8 mouse cellular contexts compared by ENCODE assay signal in genomic region chr9:107400060-107400511, GRCm38 (mm10). TPM values are rescaled to one million over a fixed set of nuclear protein-coding genes. Genes with fewer than 3 reads are reported as not detected.
DNase-seq lines count a peak whose midpoint lies in the region; ATAC-seq and TF ChIP-seq lines count a peak whose summit lies in the region.

No protein-coding gene starts in this region.

- peak overlapping the region; percentile 52 for H3K4me3 ChIP-seq in heart, adult 2 months
- H3K4me3 ChIP-seq in ES-E14 (ENCODE audit: insufficient read depth in 1 of 2, low read depth in 1 of 2, low read length in 2 of 2, poor library complexity in 1 of 2, severe bottlenecking in 1 of 2): peak overlapping the region; percentile 86 to 93
- peak overlapping the region; percentile 87 for H3K4me3 ChIP-seq in forebrain, embryonic 10.5 days
- H3K4me3 ChIP-seq in intestine, postnatal 0 days (ENCODE audit: low read depth, low read length): peak overlapping the region; percentile 54
- peak overlapping the region; percentile 85 for H3K4me3 ChIP-seq in neural tube, embryonic 15.5 days (replicated peaks)

- in situ Hi-C loops in ES-E14 (cut with MboI; ENCODE audit: low sequenced_read_pairs in 2 of 2, unreplicated experiment in 2 of 2): no loop called here

- peak in 1 of 2 experiments; percentile 27 for DNase-seq in heart, adult 2 months
- no peak for DNase-seq in heart, postnatal 25 days (ENCODE audit: low spot score)
- DNase-seq in ES-E14 (ENCODE audit: low read depth, low spot score): no peak
- DNase-seq in forebrain, embryonic 10.5 days (ENCODE audit: extremely low spot score, low spot score): peak; percentile 54
- no peak for DNase-seq in yolk sac, embryonic 10.5 days (ENCODE audit: low spot score)
- DNase-seq in thymus, postnatal 10 days (ENCODE audit: low spot score in 2 of 2): no peak

- WGBS in heart, adult 2 months: 1% methylated on average over 25 of the region's 45 CpGs
- WGBS in forebrain, embryonic 10.5 days: under 1% methylated on average over 44 of the region's 45 CpGs
- WGBS in intestine, postnatal 0 days: 1% methylated on average over 37 of the region's 45 CpGs
- WGBS in neural tube, embryonic 15.5 days: under 1% methylated on average over 35 of the region's 45 CpGs

- no peak overlapping the region for H3K27ac ChIP-seq in heart, adult 2 months
- no peak overlapping the region for H3K27ac ChIP-seq in ES-E14 (ENCODE audit: insufficient read depth, low read depth, low read length, poor library complexity, severe bottlenecking)
- peak overlapping the region; percentile 89 for H3K27ac ChIP-seq in forebrain, embryonic 10.5 days
- no peak overlapping the region for H3K27ac ChIP-seq in intestine, postnatal 0 days (ENCODE audit: low read depth, low read length)
- peak overlapping the region; percentile 82 for H3K27ac ChIP-seq in neural tube, embryonic 15.5 days (replicated peaks)

- H3K79me2 ChIP-seq in heart, adult 2 months (replicated peaks; ENCODE audit: control insufficient read depth, insufficient read depth, low read length): no peaks in the 10 kb centered on the region

- TF ChIP-seq EP300 in heart, adult 2 months (IDR thresholded peaks at IDR 0.05; ENCODE audit: insufficient read depth, low read depth, low read length): no peak

- 0 out of 2 replicates have a peak, but pooled peaks have one; percentile 22 for ATAC-seq in intestine, postnatal 0 days
- peak; percentile 48 for ATAC-seq in neural tube, embryonic 15.5 days (ENCODE audit: low FRiP score)

- no peak for TF ChIP-seq CTCF in heart, adult 2 months (IDR thresholded peaks at IDR 0.05)
- TF ChIP-seq CTCF in intestine, postnatal 0 days (IDR thresholded peaks at IDR 0.05; ENCODE audit: low read depth): no peak

- H3K9me3 ChIP-seq in ES-E14 (ENCODE audit: control insufficient read depth, insufficient read depth, low read depth, low read length): no peaks in the 10 kb centered on the region
- no peaks in the 10 kb centered on the region for H3K9me3 ChIP-seq in forebrain, embryonic 10.5 days
- H3K9me3 ChIP-seq in intestine, postnatal 0 days (ENCODE audit: control insufficient read depth): no peaks in the 10 kb centered on the region
- no peaks in the 10 kb centered on the region for H3K9me3 ChIP-seq in neural tube, embryonic 15.5 days (replicated peaks)

- H3K9ac ChIP-seq in heart, adult 2 months (ENCODE audit: low read depth, low read length): peak overlapping the region; percentile 60
- peak overlapping the region; percentile 78 for H3K9ac ChIP-seq in ES-E14 (ENCODE audit: insufficient read depth, low read depth, low read length, poor library complexity, severe bottlenecking)
- H3K9ac ChIP-seq in intestine, postnatal 0 days (ENCODE audit: low read depth, low read length): no peak overlapping the region
- H3K9ac ChIP-seq in neural tube, embryonic 15.5 days (replicated peaks): peak overlapping the region; percentile 87

- intact Hi-C loops in heart, adult 2 months (cut with DNase I): no loop called here
- intact Hi-C loops in heart, postnatal 25 days (cut with DNase I): no loop called here

- peak overlapping the region; percentile 94 for H3K4me2 ChIP-seq in intestine, postnatal 0 days (replicated peaks; ENCODE audit: low read depth)
- H3K4me2 ChIP-seq in neural tube, embryonic 15.5 days: peak overlapping the region; percentile 92

- no peaks in the 10 kb centered on the region for H3K4me1 ChIP-seq in heart, adult 2 months (ENCODE audit: control insufficient read depth, insufficient read depth, low read length)
- H3K4me1 ChIP-seq in ES-E14 (ENCODE audit: control insufficient read depth in 2 of 2, insufficient read depth in 2 of 2, low read length in 2 of 2, poor library complexity in 1 of 2): peaks cover 0 to 5% of the 10 kb centered on the region in 2 experiments; a peak in 2 of 4 replicates
- peaks cover 39% of the 10 kb centered on the region for H3K4me1 ChIP-seq in forebrain, embryonic 10.5 days
- H3K4me1 ChIP-seq in intestine, postnatal 0 days (replicated peaks; ENCODE audit: control insufficient read depth, insufficient read depth, low read length): no peaks in the 10 kb centered on the region
- peaks cover 48% of the 10 kb centered on the region for H3K4me1 ChIP-seq in neural tube, embryonic 15.5 days

- no peak for TF ChIP-seq POLR2A in heart, adult 2 months (IDR thresholded peaks at IDR 0.05; ENCODE audit: insufficient read depth, low read depth, low read length)

- H3K36me3 ChIP-seq in heart, adult 2 months (ENCODE audit: control insufficient read depth, insufficient read depth, low read length): no peaks in the 10 kb centered on the region
- no peaks in the 10 kb centered on the region for H3K36me3 ChIP-seq in ES-E14 (ENCODE audit: control insufficient read depth, insufficient read depth, low read length, poor library complexity, severe bottlenecking)
- no peaks in the 10 kb centered on the region for H3K36me3 ChIP-seq in forebrain, embryonic 10.5 days (replicated peaks)
- no peaks in the 10 kb centered on the region for H3K36me3 ChIP-seq in intestine, postnatal 0 days (ENCODE audit: control insufficient read depth, insufficient read depth)
- H3K36me3 ChIP-seq in neural tube, embryonic 15.5 days: no peaks in the 10 kb centered on the region

- H3K27me3 ChIP-seq in heart, adult 2 months (ENCODE audit: control insufficient read depth, insufficient read depth, low read length): peaks cover 8% of the 10 kb centered on the region
- peaks cover 91% of the 10 kb centered on the region for H3K27me3 ChIP-seq in forebrain, embryonic 10.5 days (ENCODE audit: poor library complexity, severe bottlenecking)
- H3K27me3 ChIP-seq in intestine, postnatal 0 days (replicated peaks; ENCODE audit: control insufficient read depth, insufficient read depth, low read length): peaks cover 63% of the 10 kb centered on the region
- peaks cover 30% of the 10 kb centered on the region for H3K27me3 ChIP-seq in neural tube, embryonic 15.5 days (replicated peaks)

TF ChIP-seq in ES-E14, 5 proteins besides CTCF, POLR2A, EP300 and RAD21:
- no peak for TF ChIP-seq HCFC1 (IDR thresholded peaks at IDR 0.05; ENCODE audit: borderline replicate concordance, insufficient read depth, low read length)
- no peak for TF ChIP-seq MAFK (IDR thresholded peaks at IDR 0.05; ENCODE audit: insufficient read depth, low read depth, low read length)
- TF ChIP-seq ZNF384 (IDR thresholded peaks at IDR 0.05; ENCODE audit: low read depth, low read length): no peak
- TF ChIP-seq ZC3H11A (IDR thresholded peaks at IDR 0.05; ENCODE audit: borderline replicate concordance, low read depth, low read length): no peak
- TF ChIP-seq CHD2 (IDR thresholded peaks at IDR 0.05; ENCODE audit: low read depth, low read length): no peak
TF ChIP-seq in ES-E14: peak in this region for 0.

RNA-seq across cellular contexts. Expression of gene Cacna2d2, which starts 0.7 kb away (rescaled TPM):
- 10 to 100 TPM; 12.9 to 14.1 TPM for total RNA-seq in heart, adult 2 months (2021)
- polyA plus RNA-seq in heart, adult 2 months (2012; rRNA removed): 10.5 and 13.3 TPM in 2 replicates
- 10 to 100 TPM; 12.3 to 13.4 TPM for total RNA-seq in heart, postnatal 25 days (2021)
- 0.85 and 2.4 TPM in 2 replicates for total RNA-seq in ES-E14 (2012; rRNA removed)
- 1.0 and 1.2 TPM in 2 replicates for polyA plus RNA-seq in forebrain, embryonic 10.5 days (2016; fragmentation: Nextera tagmentation; extraction: Ambion mirVana)
- polyA plus RNA-seq in intestine, postnatal 0 days (2015; fragmentation: Nextera tagmentation; extraction: Ambion mirVana): 0.14 and 0.22 TPM in 2 replicates
- polyA plus RNA-seq in neural tube, embryonic 15.5 days (2015; fragmentation: Nextera tagmentation; extraction: Ambion mirVana): 7.6 and 9.8 TPM in 2 replicates

RNA-seq across cellular contexts. Expression of gene 6430571L13Rik, which starts 59.7 kb away (rescaled TPM):
- total RNA-seq in heart, adult 2 months (2021): 1 to 10 TPM; 5.2 to 6.5 TPM
- 4.1 and 5.0 TPM in 2 replicates for polyA plus RNA-seq in heart, adult 2 months (2012; rRNA removed)
- 1 to 10 TPM; 4.8 to 5.9 TPM for total RNA-seq in heart, postnatal 25 days (2021)
- 0.45 and 0.95 TPM in 2 replicates for total RNA-seq in ES-E14 (2012; rRNA removed)
- polyA plus RNA-seq in forebrain, embryonic 10.5 days (2016; fragmentation: Nextera tagmentation; extraction: Ambion mirVana): 1.0 and 1.6 TPM in 2 replicates
- 0.14 and 0.20 TPM in 2 replicates for polyA plus RNA-seq in intestine, postnatal 0 days (2015; fragmentation: Nextera tagmentation; extraction: Ambion mirVana)
- polyA plus RNA-seq in neural tube, embryonic 15.5 days (2015; fragmentation: Nextera tagmentation; extraction: Ambion mirVana): 7.8 and 9.1 TPM in 2 replicates

Comparison
In these comparisons a context has a peak if more than half of its experiments do, and no peak if none do; other contexts are left out.
1. H3K27ac ChIP-seq: peak in forebrain, embryonic 10.5 days (single experiment) and neural tube, embryonic 15.5 days (single experiment); none in heart, adult 2 months (single experiment), ES-E14 (single experiment) and intestine, postnatal 0 days (single experiment).
2. Peak in every context shown above with its lines, with median percentiles within 50 percentile points of each other: H3K4me3 ChIP-seq.